Mouse (Mus musculus) adipocyte (in vitro differentiated cells): ENCODE results near the gene Stradb.

Experiments used
- DNase-seq: peaks from one replicate; pipeline ENCODE4 v3.0.0-alpha.2; 2016; ENCODE audit warnings: low spot score

The Stradb gene

GRCm38 (mm10) chr1:58961152-58961893 is 12.0 kb upstream of the Stradb start:
- no peak for DNase-seq

- no peak for DNase-seq
Measured at GRCm38 (mm10) chr1:58962418-58962817, 10.9 kb upstream of the Stradb start.

GRCm38 (mm10) chr1:58962865-58963264 is 10.5 kb upstream of the Stradb start:
- no peak for DNase-seq

GRCm38 (mm10) chr1:58967534-58967933 is 5.8 kb upstream of the Stradb start:
- no peak for DNase-seq

- DNase-seq: no peak
Measured at GRCm38 (mm10) chr1:58970054-58970453, 3.3 kb upstream of the Stradb start.

- DNase-seq: no peak
Measured at GRCm38 (mm10) chr1:58971097-58971496, 2.2 kb upstream of the Stradb start.

GRCm38 (mm10) chr1:58972851-58973365 is 414 bp upstream of the Stradb start:
- peak; percentile 63 for DNase-seq

GRCm38 (mm10) chr1:58982276-58982675 is 9.0 kb downstream of the Stradb start:
- peak; percentile 25 for DNase-seq

- no peak for DNase-seq
Measured at GRCm38 (mm10) chr1:58984586-58984985, 11.3 kb downstream of the Stradb start.

- no peak for DNase-seq
Measured at GRCm38 (mm10) chr1:58993144-58993543, 19.8 kb downstream of the Stradb start.

- DNase-seq: peak; percentile 21
Measured at GRCm38 (mm10) chr1:58993723-58994122, 20.4 kb downstream of the Stradb start.

- no peak for DNase-seq
Measured at GRCm38 (mm10) chr1:58995313-58995712, 22.0 kb downstream of the Stradb start.

GRCm38 (mm10) chr1:59009250-59009649 is 35.9 kb downstream of the Stradb start:
- DNase-seq: peak; percentile 35

- no peak for DNase-seq
Measured at GRCm38 (mm10) chr1:59021556-59021955, 48.2 kb downstream of the Stradb start.

- DNase-seq: no peak
Measured at GRCm38 (mm10) chr1:59037723-59038122, 64.4 kb downstream of the Stradb start.
